In genomic region chr9:98429806-98430205, GRCm38 (mm10) we compare ENCODE assay signal across 8 mouse cellular contexts. TPM values are rescaled to one million over a fixed set of nuclear protein-coding genes. Genes with fewer than 3 reads are reported as not detected.
DNase-seq lines count a peak whose midpoint lies in the region; ATAC-seq and TF ChIP-seq lines count a peak whose summit lies in the region.

No protein-coding gene starts in this region.

- no peak overlapping the region for H3K9ac ChIP-seq in heart, adult 2 months (ENCODE audit: low read depth, low read length)
- H3K9ac ChIP-seq in hindbrain, embryonic 16.5 days (ENCODE audit: low read depth, low read length) = no peak overlapping the region
- H3K9ac ChIP-seq in lung, embryonic 16.5 days (ENCODE audit: low read length) = no peak overlapping the region

- 29% methylated on average over 7 of the region's 7 CpGs for WGBS in heart, adult 2 months
- 22% methylated on average over 7 of the region's 7 CpGs for WGBS in hindbrain, embryonic 16.5 days
- WGBS in lung, embryonic 16.5 days = 9% methylated on average over 7 of the region's 7 CpGs
- WGBS in thymus, adult 2 months = 62% methylated on average over 7 of the region's 7 CpGs

- no peaks in the 10 kb centered on the region for H3K9me3 ChIP-seq in hindbrain, embryonic 16.5 days (ENCODE audit: control insufficient read depth, low read length)
- no peaks in the 10 kb centered on the region for H3K9me3 ChIP-seq in lung, embryonic 16.5 days (ENCODE audit: control insufficient read depth, low read length)

- peak overlapping the region; percentile 58 for H3K27ac ChIP-seq in heart, adult 2 months
- H3K27ac ChIP-seq in hindbrain, embryonic 16.5 days (ENCODE audit: low read depth, low read length) = no peak overlapping the region
- peak overlapping the region; percentile 89 for H3K27ac ChIP-seq in lung, embryonic 16.5 days (ENCODE audit: low read length)
- H3K27ac ChIP-seq in thymus, adult 2 months (ENCODE audit: control insufficient read depth, insufficient read depth, low read length) = no peak overlapping the region

- H3K4me1 ChIP-seq in heart, adult 2 months (ENCODE audit: control insufficient read depth, insufficient read depth, low read length) = peaks cover 10% of the 10 kb centered on the region
- peaks cover 10% of the 10 kb centered on the region for H3K4me1 ChIP-seq in hindbrain, embryonic 16.5 days (ENCODE audit: control insufficient read depth, insufficient read depth, low read depth, low read length)
- H3K4me1 ChIP-seq in lung, embryonic 16.5 days (replicated peaks; ENCODE audit: control insufficient read depth, insufficient read depth, low read length) = peaks cover 56% of the 10 kb centered on the region
- no peaks in the 10 kb centered on the region for H3K4me1 ChIP-seq in thymus, adult 2 months (replicated peaks; ENCODE audit: control insufficient read depth, insufficient read depth, low read length)

- no peak overlapping the region for H3K4me3 ChIP-seq in heart, adult 2 months
- no peak overlapping the region for H3K4me3 ChIP-seq in hindbrain, embryonic 16.5 days (ENCODE audit: low read length)
- no peak overlapping the region for H3K4me3 ChIP-seq in lung, embryonic 16.5 days (ENCODE audit: low read length)
- H3K4me3 ChIP-seq in thymus, adult 2 months (ENCODE audit: control insufficient read depth, insufficient read depth, low read length) = no peak overlapping the region

- TF ChIP-seq POLR2A in heart, adult 2 months (IDR thresholded peaks at IDR 0.05; ENCODE audit: insufficient read depth, low read depth, low read length) = no peak
- TF ChIP-seq POLR2A in thymus, adult 2 months (IDR thresholded peaks at IDR 0.05; ENCODE audit: control insufficient read depth, extremely low read depth, insufficient read depth, low read length, poor library complexity) = no peak

- TF ChIP-seq CTCF in heart, adult 2 months (IDR thresholded peaks at IDR 0.05) = no peak
- TF ChIP-seq CTCF in thymus, adult 2 months (IDR thresholded peaks at IDR 0.05; ENCODE audit: borderline replicate concordance, control insufficient read depth, extremely low read depth, insufficient read depth, low read length, poor library complexity) = no peak

- peak; percentile 41 to 58 for DNase-seq in heart, adult 2 months
- DNase-seq in heart, adult 8-10 months (ENCODE audit: low spot score) = no peak
- peak; percentile 65 for DNase-seq in embryo, embryonic 9.5 days (ENCODE audit: extremely low spot score)
- no peak for DNase-seq in thymus, adult 2 months
- DNase-seq in thymus, postnatal 10 days (ENCODE audit: low spot score in 2 of 2) = no peak
- no peak for DNase-seq in urinary bladder, postnatal 25 days (ENCODE audit: low spot score)

- intact Hi-C loops in heart, adult 2 months (cut with DNase I) = no loop called here

- no peak overlapping the region for H3K4me2 ChIP-seq in hindbrain, embryonic 16.5 days (ENCODE audit: low read length)
- peak overlapping the region; percentile 30 for H3K4me2 ChIP-seq in lung, embryonic 16.5 days (ENCODE audit: low read depth, low read length)

- no peaks in the 10 kb centered on the region for H3K36me3 ChIP-seq in heart, adult 2 months (ENCODE audit: control insufficient read depth, insufficient read depth, low read length)
- no peaks in the 10 kb centered on the region for H3K36me3 ChIP-seq in hindbrain, embryonic 16.5 days (ENCODE audit: control insufficient read depth, insufficient read depth, low read length)
- no peaks in the 10 kb centered on the region for H3K36me3 ChIP-seq in lung, embryonic 16.5 days (ENCODE audit: control insufficient read depth, insufficient read depth, low read length)
- H3K36me3 ChIP-seq in thymus, adult 2 months (ENCODE audit: control insufficient read depth, insufficient read depth, low read length) = no peaks in the 10 kb centered on the region

- H3K27me3 ChIP-seq in heart, adult 2 months (ENCODE audit: control insufficient read depth, insufficient read depth, low read length) = no peaks in the 10 kb centered on the region
- no peaks in the 10 kb centered on the region; the same call in 1 of the 2 replicates for H3K27me3 ChIP-seq in hindbrain, embryonic 16.5 days (replicated peaks; ENCODE audit: control insufficient read depth, insufficient read depth, low read length)
- H3K27me3 ChIP-seq in lung, embryonic 16.5 days (ENCODE audit: control insufficient read depth, insufficient read depth, low read depth, low read length) = no peaks in the 10 kb centered on the region
- H3K27me3 ChIP-seq in thymus, adult 2 months (ENCODE audit: control insufficient read depth, insufficient read depth, low read length) = peaks cover 6% of the 10 kb centered on the region

- H3K79me2 ChIP-seq in heart, adult 2 months (replicated peaks; ENCODE audit: control insufficient read depth, insufficient read depth, low read length) = no peaks in the 10 kb centered on the region

- ATAC-seq in hindbrain, embryonic 16.5 days = peak; percentile 75
- peak; percentile 73 for ATAC-seq in lung, embryonic 16.5 days (ENCODE audit: low read depth)

- no peak for TF ChIP-seq EP300 in heart, adult 2 months (IDR thresholded peaks at IDR 0.05; ENCODE audit: insufficient read depth, low read depth, low read length)

RNA-seq across cellular contexts. Expression of gene Rbp1, which starts 7.0 kb away (rescaled TPM):
- 1 to 10 TPM; 7.4 to 7.9 TPM for total RNA-seq in heart, adult 2 months (2021)
- 6.3 and 11.5 TPM in 2 replicates for polyA plus RNA-seq in heart, adult 2 months (2012; rRNA removed)
- total RNA-seq in heart, adult 8-10 months (2022) = 1 to 10 TPM; 4.9 to 7.8 (median 5.4) TPM
- polyA plus RNA-seq in hindbrain, embryonic 16.5 days (2015; fragmentation: Nextera tagmentation; extraction: Ambion mirVana) = 38.1 and 44.8 TPM in 2 replicates
- 96.5 and 102 TPM in 2 replicates for polyA plus RNA-seq in lung, embryonic 16.5 days (2015; fragmentation: Nextera tagmentation; extraction: Ambion mirVana)
- polyA plus RNA-seq in thymus, adult 2 months (2012; rRNA removed) = 2.3 and 3.4 TPM in 2 replicates

RNA-seq across cellular contexts. Expression of gene Rbp2, which starts 56.1 kb away (rescaled TPM):
- under 1 TPM in 1 of 2 experiments, not detected in 1; 0.44 TPM for total RNA-seq in heart, adult 2 months (2021)
- not detected in 2 replicates for polyA plus RNA-seq in heart, adult 2 months (2012; rRNA removed)
- total RNA-seq in heart, adult 8-10 months (2022) = not detected
- polyA plus RNA-seq in hindbrain, embryonic 16.5 days (2015; fragmentation: Nextera tagmentation; extraction: Ambion mirVana) = 0.98 and 1.3 TPM in 2 replicates
- 1.5 and 2.2 TPM in 2 replicates for polyA plus RNA-seq in lung, embryonic 16.5 days (2015; fragmentation: Nextera tagmentation; extraction: Ambion mirVana)
- 0.38 TPM in 1 of 2 replicates, not detected in the other for polyA plus RNA-seq in thymus, adult 2 months (2012; rRNA removed)

Comparison
In these comparisons a context has a peak if more than half of its experiments do, and no peak if none do; other contexts are left out.
1. DNase-seq: peak in heart, adult 2 months (2 of 2) and embryo, embryonic 9.5 days (single experiment); none in heart, adult 8-10 months (single experiment), thymus, adult 2 months (single experiment), thymus, postnatal 10 days (0 of 2) and urinary bladder, postnatal 25 days (single experiment).
2. H3K27ac ChIP-seq: peak in heart, adult 2 months (single experiment) and lung, embryonic 16.5 days (single experiment); none in hindbrain, embryonic 16.5 days (single experiment) and thymus, adult 2 months (single experiment).